Mouse (Mus musculus) large intestine, adult 2 months (tissue): ENCODE measurements around the gene Tmsb15a. TPM values are rescaled to one million over a fixed set of nuclear protein-coding genes. Genes with fewer than 3 reads are reported as not detected.
"Not testable (repeated sequence)": the region's sequence is repeated elsewhere in the genome, so short reads cannot be mapped to it uniquely, and the experiment has no call there.

ENCODE experiments used
- DNase-seq: peaks from one replicate; pipeline ENCODE4 v3.0.0-alpha.2; 2012; ENCODE audit warnings: low read depth, low spot score
- WGBS: fragments of 180-500 bp; shearing (Covaris S2); methylation state at CpG from one replicate; pipeline ENCODE4 v1.1.7; 2018; 5-methylcytosine and 5-hydroxymethylcytosine counted together
- polyA plus RNA-seq: library from polyadenylated mRNA; depleted of rRNA; stranded (reverse); fragments of >200 nt; gene quantifications from 2 replicates; pipeline ENCODE4 v1.2.3, GENCODE M21; 2012; rRNA removed

Gene Tmsb15a
- polyA plus RNA-seq, result not detected in 2 replicates

- 86% methylated on average over 10 of the region's 10 CpGs for WGBS
- DNase-seq, result no peak
Observed at GRCm38 (mm10) chrX:135725161-135725560, at the start of gene Tmsb15a. Tmsb15a (minus strand) TSS chrX:135725261.

GRCm38 (mm10) chrX:135768565-135768964, 43.5 kb upstream of the Tmsb15a start:
- 44% methylated on average over 2 of the region's 2 CpGs for WGBS

DNA sequence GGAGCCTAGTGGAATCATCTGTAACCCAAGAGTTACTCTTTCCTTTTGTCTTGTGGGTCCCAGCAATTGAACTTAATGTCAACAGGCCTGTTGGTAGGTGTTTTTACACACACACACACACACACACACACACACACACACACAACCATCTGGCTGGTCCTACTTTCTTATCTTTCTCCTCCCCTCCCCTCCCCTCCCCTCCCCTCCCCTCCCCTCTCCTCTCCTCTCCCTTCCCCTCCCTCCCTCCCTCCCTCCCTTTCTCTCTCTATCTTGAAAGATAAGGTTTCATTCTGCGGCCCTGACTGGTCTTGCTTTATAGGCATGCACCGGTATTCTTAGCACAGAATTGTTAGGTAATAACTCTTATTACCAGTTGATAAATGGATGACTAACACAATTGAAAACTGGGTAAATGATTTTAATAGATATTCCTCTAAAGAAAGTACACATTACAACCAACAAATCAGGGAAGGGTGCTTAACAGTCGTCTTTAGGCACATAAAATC, 43.0 kb upstream of the Tmsb15a start:
- DNase-seq, result no peak
- WGBS, result 31% methylated on average over 3 of the region's 3 CpGs

More at GRCm38 (mm10) chrX:135768565-135768964, 43.5 kb upstream of the Tmsb15a start:
- no peak for DNase-seq

DNA sequence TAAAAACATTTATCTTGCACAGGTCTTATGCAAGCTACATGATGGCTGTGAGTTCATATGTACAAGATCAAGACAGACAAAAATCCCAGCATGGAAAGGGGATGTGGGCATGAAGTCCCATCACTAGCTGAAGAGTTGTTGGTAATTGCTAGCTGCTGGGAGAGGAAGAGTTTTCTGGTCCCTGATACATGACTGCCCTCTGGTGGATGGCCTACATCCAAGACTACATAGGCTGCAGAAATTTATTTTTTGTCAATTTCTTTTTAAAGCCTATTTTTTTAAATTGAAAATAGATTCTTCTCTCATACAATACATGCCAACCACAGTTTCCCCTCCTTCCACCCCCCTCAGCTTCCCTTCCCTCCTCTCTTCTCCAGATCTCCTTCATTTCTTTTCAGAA, 36.6 kb upstream of the Tmsb15a start:
- no peak for DNase-seq

DNA sequence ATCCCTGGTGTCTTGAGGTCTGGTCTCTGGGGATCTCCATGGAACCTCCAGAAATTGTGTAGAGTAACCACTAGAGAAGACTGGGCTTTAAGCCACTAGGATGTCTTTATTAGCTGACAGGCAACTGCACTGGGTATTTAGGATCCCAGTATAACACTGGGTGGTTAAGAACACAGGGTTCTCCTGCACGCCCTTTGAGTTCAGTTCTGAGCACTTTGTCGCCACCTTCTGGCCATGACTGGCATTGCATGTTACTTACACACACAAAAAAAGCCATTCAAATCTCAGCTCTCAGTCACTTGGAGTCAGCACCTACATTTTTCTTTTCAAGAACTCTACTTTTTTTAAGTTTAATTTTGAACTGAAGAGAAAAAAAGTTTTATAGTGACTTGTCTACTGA, 27.8 kb upstream of the Tmsb15a start:
- 4% methylated on average over 2 of the region's 2 CpGs for WGBS
- DNase-seq, result no peak

GRCm38 (mm10) chrX:135745376-135745775, 20.3 kb upstream of the Tmsb15a start:
- 93% methylated on average over 3 of the region's 3 CpGs for WGBS
- DNase-seq, result not testable (repeated sequence)

- no peak for DNase-seq
- WGBS, result 19% methylated on average over 7 of the region's 7 CpGs
Observed at GRCm38 (mm10) chrX:135743056-135743355, 17.9 kb upstream of the Tmsb15a start.

DNA sequence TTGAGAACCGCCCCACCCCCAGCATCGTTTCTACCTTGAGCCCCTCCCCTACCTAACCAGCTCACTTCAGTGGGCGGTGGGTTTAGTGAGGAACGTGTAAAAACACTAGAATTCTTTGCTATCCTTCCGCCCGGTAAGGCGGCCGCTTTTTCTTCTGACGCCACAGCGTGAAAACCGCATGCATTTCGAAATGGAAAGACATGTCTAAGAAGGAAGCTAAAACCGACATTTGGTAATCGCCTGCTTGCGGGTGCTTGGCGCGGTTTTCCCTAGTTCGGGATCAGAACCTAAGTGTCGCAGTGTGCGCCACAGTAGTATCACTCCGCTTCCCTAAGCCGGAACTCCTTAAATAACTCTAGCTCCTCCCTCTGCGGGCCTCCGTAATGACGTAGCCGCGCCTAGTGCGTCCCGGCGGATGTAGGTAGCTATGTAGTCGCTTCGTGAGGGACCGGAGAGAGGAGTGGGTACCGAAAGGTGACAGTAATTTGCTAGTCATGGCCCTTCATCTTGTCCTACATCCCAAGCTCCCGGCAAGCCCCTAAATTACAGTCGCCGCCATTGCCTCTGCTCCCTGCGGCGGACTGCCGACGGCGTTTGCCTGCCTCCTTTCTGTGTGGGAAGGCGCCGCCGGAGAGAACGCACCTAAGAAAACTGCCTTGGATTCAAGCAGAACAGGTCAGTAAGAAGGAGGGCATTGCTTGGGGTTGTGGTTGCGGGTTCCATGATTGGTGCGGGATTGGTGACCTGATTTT, 17.4 kb upstream of the Tmsb15a start, which contains the start of the genes Armcx5 and Gprasp1:
Armcx5 (plus strand) TSS at position 430 of the 752 bp plus-strand sequence.
Gprasp1 (plus strand) TSS at position 430 of the 752 bp plus-strand sequence.
- peak; percentile 63 for DNase-seq
- 15% methylated on average over 48 of the region's 48 CpGs for WGBS

DNA sequence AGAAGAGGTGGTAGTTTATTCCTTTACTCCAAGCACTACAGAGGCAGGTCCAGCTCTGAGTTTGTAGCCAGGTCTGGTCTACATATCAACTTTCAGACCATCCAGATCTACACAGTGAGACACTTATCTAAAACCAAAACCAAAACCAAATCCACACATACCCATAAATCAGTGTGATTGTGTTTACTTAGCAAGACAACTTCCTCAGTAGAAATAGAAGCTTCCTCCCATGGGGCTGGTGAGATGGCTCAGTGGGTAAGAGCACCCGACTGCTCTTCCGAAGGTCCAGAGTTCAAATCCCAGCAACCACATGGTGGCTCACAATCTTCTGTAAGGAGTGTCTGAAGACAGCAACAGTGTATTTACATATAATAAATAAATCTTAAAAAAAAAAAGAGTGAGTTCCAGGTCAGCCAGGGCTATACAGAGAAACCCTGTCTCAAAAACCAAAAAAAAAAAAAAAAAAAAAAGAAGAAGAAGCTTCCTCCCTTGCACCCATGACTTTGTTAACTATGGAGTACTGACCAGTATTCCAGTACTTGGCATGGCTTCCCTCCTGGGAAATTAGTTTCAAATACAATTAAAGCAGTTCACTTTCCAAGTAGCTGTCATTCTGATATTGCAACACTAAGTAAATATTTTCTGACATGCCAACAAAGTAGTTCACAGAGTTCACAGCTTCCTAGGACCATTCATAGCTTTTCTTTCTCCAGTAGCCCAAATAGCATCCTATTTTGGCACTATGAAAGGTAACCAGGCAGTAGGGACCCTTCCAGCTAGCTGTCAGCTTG, 13.9 kb upstream of the Tmsb15a start:
- WGBS, result 59% methylated on average over 2 of the region's 2 CpGs
- no peak for DNase-seq

DNA sequence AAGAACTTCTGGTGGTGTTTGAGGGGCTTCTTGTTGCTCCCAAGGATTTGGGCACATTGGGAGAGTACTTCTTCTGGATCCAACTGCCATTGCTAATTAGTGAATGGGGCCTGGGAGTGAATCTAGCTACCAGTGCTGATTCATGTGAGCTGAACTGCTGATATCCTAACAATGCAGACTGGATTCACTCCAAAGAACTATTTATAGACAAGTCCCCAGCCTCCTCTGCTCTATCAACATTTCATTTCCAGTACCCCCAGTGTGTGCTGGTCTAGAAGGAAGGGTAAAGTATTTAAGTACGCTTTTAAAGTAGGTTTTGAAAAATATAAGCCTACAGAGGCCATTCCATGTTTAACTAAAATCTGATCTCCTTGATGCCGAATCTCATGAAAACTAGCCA, 12.2 kb downstream of the Tmsb15a start:
- DNase-seq, result no peak
- WGBS, result 65% methylated on average over 2 of the region's 2 CpGs

DNA sequence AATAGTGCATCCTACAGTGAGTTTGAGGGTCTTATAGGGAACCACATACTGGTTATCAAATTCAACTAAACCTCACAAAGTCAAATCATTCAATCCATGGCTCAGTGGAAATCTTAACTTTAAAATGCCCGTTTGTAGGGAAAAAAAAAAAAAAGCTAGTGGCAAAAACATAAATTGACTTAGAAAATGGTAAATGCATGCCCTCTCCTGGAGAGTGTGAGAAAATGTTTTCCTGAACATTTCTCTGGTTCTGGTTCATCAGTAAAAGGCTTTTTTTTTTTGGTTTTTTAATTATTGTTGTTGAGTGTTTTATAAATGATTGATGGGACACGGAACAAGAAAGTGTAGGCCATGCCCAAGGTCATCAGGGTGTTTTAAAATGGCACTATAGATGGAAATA, 20.7 kb downstream of the Tmsb15a start:
- 25% methylated on average over 2 of the region's 2 CpGs for WGBS
- DNase-seq, result no peak

- no peak for DNase-seq
- WGBS, result 84% methylated on average over 1 of the region's 1 CpGs
Observed at GRCm38 (mm10) chrX:135703111-135703510, 21.9 kb downstream of the Tmsb15a start.

GRCm38 (mm10) chrX:135693633-135694032, 31.4 kb downstream of the Tmsb15a start, which contains the start of gene Tcp11x2:
Tcp11x2 (minus strand) TSS chrX:135693790.
- no peak for DNase-seq
- 68% methylated on average over 1 of the region's 1 CpGs for WGBS

DNA sequence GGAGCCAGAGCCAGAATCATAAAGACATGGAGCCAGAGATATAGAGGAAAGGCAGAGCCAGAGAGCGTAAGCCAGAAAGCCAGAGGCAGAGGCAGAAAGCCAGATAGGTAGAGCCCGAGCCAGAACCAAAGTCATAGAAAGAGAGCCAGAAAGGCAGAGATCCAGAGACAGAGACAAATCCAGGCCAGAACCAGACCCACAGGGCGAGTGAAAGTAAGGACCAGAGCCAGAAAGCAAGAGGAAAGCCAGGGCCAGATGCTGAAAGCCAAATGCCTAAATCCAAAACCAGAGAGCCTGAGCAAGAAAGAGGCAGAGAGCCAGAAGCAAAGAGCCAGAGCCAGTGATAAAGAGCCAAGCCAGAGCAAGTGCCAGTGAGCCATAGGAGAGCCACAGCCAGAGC, 37.3 kb downstream of the Tmsb15a start:
- DNase-seq, result no peak
- 58% methylated on average over 3 of the region's 3 CpGs for WGBS

- no peak for DNase-seq
- 50% methylated on average over 2 of the region's 2 CpGs for WGBS
Observed at GRCm38 (mm10) chrX:135681858-135682257, 43.2 kb downstream of the Tmsb15a start.

Other genes starting within 250 kb of the Tmsb15a start
- gene AV320801, start 230.7 kb downstream of the Tmsb15a start, polyA plus RNA-seq, result not detected in 2 replicates
- 3.6 and 6.0 TPM in 2 replicates for gene Nxf7, start 126.5 kb downstream of the Tmsb15a start, polyA plus RNA-seq
- gene Prame, start 97.6 kb downstream of the Tmsb15a start, polyA plus RNA-seq, result not detected in 2 replicates
- not detected in 2 replicates for gene Tcp11x2, start 31.5 kb downstream of the Tmsb15a start, polyA plus RNA-seq
- 0.62 and 1.1 TPM in 2 replicates for gene Armcx5, start 17.5 kb upstream of the Tmsb15a start, polyA plus RNA-seq
- 4.2 and 9.0 TPM in 2 replicates for gene Gprasp1, start 17.5 kb upstream of the Tmsb15a start, polyA plus RNA-seq
- gene Bhlhb9, start 72.3 kb upstream of the Tmsb15a start, polyA plus RNA-seq, result 0.55 and 0.60 TPM in 2 replicates
- gene Gprasp2, start 113.8 kb upstream of the Tmsb15a start, polyA plus RNA-seq, result 0.68 and 1.3 TPM in 2 replicates